Mouse (Mus musculus) left cerebral cortex, postnatal 4 days (tissue): ENCODE measurements at regions not wholly inside any gene's neighbourhood (a gene's known extent, or its start where the extent isn't known, plus 50 kb on each side); places are given as distances from the start of the nearest gene placed in this dataset.
A peak's percentile ranks its signal among the peaks of the same experiment; 100 is the strongest.

Experiments used
- DNase-seq: peaks from one replicate; pipeline ENCODE4 v3.0.0-alpha.2; 2022
- intact Hi-C: fragments of 180-260 bp; cut with DNase I; formaldehyde crosslinking; loops from one replicate; pipeline ENCODE4 v1.15.1; 2025

DNA sequence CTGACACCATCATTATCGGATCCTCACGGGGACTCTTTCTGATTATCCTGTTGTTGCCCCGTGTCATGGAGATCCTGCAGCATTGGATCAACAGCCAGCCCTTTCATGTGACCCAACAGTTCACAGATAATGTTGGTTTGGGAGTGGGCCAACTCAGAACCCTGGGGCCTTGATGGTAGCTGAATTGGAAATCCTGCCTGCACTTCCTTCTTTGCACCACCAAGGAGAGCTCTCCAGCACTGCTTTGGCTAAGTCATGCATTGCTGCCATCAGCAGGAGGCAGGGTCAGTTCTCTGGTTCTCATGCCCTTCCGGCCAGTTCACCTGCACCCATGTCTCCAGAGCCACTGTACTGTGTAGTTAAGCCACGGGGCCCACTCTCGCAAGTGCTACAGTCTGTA, 225.6 kb downstream of the Fam173b start:
- intact Hi-C loops, result no loop called here
- DNase-seq, result peak; percentile 3

DNA sequence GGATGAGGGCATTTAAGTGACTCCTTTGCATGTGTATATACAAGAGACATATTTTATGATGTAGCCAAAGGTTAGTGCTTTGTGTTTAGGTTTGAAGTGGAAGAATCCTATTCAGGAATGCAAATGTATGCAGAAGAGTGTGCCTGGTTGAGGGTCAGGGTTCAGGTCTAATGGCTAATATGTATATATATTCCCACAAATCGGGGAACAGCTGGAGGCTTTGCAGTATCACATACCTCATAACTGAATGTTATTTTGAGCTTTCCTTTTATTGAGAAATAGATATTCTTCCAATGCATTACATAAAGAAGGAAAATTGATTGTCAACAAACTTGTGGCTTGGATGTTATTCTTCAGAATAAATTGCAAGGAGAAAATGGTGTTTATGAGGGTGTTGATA, 239.9 kb downstream of the Fam173b start:
- intact Hi-C loops, result no loop called here
- DNase-seq, result no peak

DNA sequence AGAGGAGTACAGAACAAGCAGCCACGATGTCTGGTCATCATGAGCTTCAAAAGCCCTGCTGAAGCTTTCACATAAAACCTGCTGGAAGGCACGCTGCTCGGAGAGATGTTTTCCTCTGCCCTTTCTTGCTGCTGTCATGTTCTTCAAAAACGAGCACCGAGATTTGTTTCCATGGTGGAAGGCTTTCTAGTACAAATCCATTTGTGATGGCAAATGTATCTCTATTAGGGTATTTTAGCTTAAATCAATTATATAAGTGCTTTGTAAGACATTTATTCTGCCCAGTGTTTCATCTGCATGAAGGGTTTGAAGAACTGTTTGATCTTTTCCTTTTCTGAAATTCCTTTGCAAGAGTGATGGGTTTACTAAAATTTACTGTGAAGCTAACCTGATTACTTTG, 253.1 kb downstream of the Fam173b start:
- no peak for DNase-seq
- intact Hi-C loops, result no loop called here

DNA sequence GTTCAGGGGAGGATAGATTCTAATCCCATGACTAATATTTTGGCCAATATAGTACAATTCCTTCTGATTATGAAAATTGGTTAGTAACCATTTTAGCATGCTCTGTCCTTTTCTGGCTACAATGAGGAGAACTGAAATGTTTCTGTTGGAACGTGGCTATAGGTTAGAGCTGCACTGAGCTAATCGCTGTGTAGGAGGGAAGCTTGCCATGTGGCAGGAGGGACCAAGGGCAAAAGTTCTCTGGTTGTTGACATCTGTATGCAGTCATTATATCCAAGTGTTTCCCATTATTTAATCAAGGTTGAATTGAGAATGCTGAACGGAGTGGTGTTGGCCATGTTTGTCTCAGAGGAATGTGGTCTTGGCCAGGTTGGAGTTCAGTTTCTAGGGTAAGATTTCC, 253.5 kb downstream of the Fam173b start:
- no peak for DNase-seq
- intact Hi-C loops, result no loop called here

DNA sequence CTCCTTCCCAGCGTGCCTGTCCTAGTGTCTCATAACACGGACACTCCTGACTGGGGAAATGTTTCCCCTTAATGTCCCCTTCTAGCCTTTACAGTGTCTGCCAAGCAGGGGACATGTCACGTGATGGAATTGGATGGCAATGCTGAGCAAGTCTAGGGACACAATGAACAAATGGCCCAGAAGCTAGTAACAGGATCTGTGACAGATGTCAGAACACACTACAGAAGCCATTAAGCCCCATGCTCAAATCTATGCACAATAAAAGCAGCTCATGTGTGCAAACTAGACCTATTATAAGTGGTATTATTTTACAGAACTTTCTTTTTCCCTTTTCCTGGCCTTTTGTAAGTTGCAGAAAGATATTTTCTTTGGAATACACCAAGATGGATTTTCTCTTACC, 267.4 kb downstream of the Fam173b start:
- intact Hi-C loops, result no loop called here
- DNase-seq, result no peak

DNA sequence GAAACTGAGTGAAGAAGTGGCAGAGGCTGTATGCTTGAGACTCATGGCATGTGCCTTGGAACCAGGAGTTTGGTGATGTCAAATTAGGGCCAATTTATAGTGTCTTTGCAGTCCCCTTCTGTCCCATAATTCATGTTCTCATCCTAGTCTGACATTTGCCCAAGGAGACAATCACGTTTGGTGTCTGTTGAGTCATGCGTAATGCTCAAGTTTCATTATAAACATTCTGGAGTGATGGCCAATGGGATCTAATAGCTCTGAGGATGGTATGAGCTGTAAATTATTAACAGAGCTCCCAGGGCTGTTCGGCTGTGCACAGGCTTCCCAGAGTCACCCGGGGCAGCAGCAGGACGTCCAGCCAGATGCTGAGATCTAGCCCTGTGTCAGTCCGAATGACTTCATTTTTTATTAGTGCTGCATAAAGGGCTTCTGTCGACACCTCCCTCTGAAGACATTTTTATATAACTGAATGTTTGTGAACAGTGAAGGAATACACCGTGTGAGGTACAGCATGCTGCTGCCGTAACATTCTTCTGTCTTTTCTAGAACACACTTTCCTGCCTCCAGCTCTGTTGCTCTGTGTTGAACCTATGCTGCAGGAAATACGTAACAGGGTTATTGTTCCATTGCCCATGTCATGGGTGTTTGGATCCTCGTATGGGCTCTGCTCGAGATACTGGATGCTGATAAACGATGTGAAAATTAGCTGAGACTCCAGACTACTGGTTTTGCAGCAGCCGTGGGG, 268.2 kb downstream of the Fam173b start:
- DNase-seq, result no peak
- intact Hi-C loops, result no loop called here

GRCm38 (mm10) chr15:31875436-31875835, 273.8 kb downstream of the Fam173b start:
- DNase-seq, result no peak
- intact Hi-C loops, result no loop called here

GRCm38 (mm10) chr15:31880479-31880878, 278.8 kb downstream of the Fam173b start:
- no peak for DNase-seq
- intact Hi-C loops, result no loop called here

DNA sequence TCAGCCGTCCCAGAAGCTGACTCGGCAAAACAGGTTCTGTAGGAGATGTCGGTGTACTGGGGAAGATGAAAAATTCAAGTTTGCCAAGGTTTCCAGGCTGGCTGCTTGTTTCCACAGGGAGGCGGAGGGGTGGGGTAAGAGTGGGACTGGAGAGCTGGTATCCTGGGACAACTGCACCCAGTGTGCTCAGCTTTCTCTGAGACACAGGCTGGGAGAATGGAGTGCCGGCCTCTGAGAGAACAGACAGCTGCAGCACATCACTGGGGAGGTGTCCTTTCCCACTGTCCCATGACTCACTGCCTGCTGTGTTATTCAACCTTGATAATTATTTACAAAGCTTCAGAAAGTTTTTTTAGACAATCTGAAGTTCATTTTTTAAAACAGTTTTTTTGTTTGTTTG, 280.7 kb downstream of the Fam173b start:
- no peak for DNase-seq
- intact Hi-C loops, result no loop called here

GRCm38 (mm10) chr15:31883516-31883915, 281.9 kb downstream of the Fam173b start:
- DNase-seq, result no peak
- intact Hi-C loops, result no loop called here

DNA sequence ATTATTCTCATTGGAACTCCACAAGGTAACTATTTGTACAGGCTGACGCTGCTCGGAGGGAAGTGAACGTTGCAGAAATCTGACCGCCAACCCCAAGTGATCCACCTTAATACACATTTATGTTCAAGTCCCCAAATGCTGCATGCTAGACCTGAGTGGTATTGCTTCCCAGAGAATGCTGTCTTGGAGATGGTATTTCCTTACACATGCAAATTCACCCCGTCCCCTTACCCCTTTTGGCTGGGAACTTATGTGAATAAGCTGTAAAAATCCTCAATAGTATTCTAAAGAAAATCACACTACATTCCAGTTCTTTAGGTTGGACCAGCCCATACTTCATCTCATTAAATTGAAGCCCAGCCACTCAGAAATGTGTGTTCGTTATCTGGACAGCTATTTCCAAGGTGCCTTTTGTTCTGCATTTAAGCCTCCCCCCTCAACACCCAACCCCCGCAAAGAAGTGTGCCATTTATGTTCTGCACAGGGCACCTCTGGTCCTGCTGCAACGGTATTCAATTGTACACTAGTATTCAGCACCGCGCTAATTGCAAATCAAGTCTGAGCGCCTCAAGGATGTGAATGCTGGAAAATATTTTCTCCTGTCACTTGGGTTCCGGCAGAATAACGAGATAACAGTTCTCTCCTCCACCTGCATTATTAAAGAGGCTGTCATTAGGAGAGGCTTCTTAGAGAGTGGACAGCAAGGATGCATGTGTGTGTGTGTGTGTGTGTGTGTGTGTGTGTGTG, 278.0 kb upstream of the Tas2r119 start:
- intact Hi-C loops, result no loop called here

GRCm38 (mm10) chr15:31900325-31900724, 276.8 kb upstream of the Tas2r119 start:
- intact Hi-C loops, result no loop called here
- no peak for DNase-seq

More for the DNA sequence above, 278.0 kb upstream of the Tas2r119 start:
- DNase-seq, result no peak

DNA sequence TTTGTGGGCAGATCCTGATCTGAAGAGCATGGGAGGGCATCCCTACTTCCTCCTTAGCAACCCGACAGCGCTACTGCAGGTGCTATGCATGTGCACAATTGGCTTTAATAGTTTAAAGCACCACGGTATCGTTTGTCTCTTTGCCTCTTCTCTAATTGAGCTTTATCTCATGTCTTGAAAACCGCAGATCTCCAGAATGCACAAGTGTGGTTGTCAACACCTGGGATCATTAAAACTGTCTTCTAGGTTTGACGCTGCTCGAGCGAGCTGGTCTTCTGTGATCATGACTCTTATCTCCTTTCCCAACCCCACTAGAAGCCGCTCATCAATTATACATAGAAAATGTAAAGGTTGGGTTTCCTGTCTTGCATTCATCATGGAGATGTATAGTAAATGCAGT, 268.7 kb upstream of the Tas2r119 start:
- no peak for DNase-seq
- intact Hi-C loops, result no loop called here

DNA sequence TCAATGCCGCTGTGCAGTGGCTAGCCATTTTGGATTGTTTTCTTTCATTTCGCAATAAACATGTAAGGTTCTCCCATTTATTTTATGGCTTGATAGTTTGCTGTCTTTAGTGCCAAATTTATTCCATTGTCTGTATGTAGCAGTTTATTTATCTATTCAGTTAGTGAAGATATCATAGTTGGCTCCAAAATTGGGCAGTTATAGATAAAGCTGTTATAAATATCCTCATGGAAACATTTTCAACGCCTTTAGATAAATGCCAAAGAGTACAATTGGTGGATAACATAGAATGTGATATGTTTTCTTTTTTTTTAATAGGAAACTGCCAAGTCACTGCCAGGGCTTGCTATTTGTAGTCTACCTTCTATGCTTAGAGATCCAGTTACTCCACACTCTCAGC, 265.1 kb upstream of the Tas2r119 start:
- no peak for DNase-seq
- intact Hi-C loops, result no loop called here

DNA sequence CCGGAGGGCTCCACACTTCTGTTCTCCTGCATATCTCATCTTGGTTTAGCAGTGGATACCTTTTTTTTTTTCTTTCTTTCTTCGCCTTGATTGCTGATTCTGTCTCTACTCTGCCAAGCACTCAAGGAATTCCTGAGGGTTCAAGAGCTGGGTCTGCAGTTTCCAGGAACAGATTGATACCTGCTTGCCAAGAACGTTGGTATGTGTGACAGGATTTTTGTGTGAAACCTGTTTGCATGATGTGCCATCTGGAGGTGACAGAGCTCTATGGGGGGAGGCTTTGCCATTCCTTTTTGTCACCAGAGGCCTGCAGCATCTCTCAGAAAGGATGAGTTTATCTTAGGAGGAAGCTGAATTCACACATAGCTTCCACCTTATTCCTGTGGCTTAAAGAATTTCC, 255.6 kb upstream of the Tas2r119 start:
- DNase-seq, result peak; percentile 5
- intact Hi-C loops, result no loop called here

DNA sequence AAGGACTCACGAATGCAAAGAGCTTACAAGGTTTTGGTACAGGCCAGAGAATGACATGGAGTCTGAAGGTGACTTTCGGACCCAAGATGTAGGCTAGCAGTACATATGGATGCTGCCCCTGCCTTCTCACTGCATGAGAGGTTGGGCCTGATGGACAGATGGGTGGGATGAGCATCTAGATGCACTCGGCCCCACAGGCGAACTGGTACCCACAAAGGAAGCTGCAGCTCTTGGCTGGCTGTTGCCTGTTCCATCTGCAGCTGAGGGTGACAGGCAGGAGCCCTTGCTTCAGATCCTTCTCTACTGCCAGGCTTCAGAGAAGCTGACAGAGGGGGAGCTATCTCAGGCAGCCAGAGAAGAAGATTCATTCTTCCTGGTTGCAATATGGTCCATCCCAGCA, 216.8 kb upstream of the Tas2r119 start:
- peak; percentile 57 for DNase-seq
- intact Hi-C loops, result no loop called here

- intact Hi-C loops, result no loop called here
- DNase-seq, result peak; percentile 36
Measured at GRCm38 (mm10) chr15:31961963-31962362, 215.1 kb upstream of the Tas2r119 start.

DNA sequence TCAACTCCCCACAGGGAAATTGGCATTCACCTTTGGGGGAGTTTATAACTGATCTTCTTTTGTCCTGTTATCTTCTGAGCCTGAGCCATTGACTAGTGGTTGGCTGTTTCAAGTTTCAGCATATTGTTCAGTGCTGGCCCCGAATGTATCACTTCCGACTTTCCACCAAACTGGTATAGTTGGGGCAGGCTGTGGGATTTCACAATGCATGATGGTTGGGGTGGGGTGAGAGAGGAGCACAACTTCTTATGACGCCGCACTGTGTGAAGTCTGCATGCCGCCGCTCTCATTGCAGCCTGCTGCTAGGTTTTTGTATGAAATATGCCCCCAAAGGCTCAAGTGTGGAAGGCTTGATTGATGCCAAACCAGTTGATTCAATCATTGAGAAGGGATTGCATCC, 212.2 kb upstream of the Tas2r119 start:
- no peak for DNase-seq
- intact Hi-C loops, result no loop called here

- intact Hi-C loops, result no loop called here
- DNase-seq, result no peak
Measured at GRCm38 (mm10) chr15:31965542-31965941, 211.5 kb upstream of the Tas2r119 start.

- DNase-seq, result peak; percentile 24
- intact Hi-C loops, result no loop called here
Measured at GRCm38 (mm10) chr15:31972891-31973290, 204.2 kb upstream of the Tas2r119 start.

GRCm38 (mm10) chr15:31973889-31974288, 203.2 kb upstream of the Tas2r119 start:
- intact Hi-C loops, result no loop called here
- DNase-seq, result peak; percentile 64

GRCm38 (mm10) chr15:31976461-31976860, 200.6 kb upstream of the Tas2r119 start:
- no peak for DNase-seq
- intact Hi-C loops, result no loop called here
